Mouse (Mus musculus): ENCODE data around the gene Agap1.

DNA sequence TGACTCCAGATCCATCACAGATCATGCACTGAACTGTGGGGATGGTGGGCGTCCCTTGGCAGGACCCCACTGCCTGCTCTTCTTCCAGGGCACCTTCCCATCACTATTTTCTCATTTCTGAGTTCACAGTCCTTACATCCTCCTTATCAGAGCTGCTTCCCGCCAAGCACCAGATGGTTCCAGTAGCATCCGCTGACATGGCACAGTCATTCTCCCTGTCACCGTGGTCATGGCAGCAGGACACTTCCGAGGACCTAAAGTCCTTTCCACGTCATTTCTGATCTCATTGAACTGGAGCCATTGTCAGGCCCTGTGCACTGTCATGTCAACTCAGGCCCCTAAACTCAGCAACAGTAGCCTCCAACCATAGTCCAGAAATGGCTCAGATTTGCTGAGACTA is 251.1 kb downstream of the Agap1 start:
- TF ChIP-seq CTCF (IDR thresholded peaks at IDR 0.05; ENCODE audit: borderline replicate concordance, extremely low read depth, insufficient read depth, insufficient read length): no peak
- no peak for TF ChIP-seq POLR2A (IDR thresholded peaks at IDR 0.05; ENCODE audit: borderline replicate concordance, extremely low read depth, insufficient read depth, insufficient read length, poor library complexity, severe bottlenecking)

All from brain, embryonic 14.5 days (tissue).